Mouse (Mus musculus) frontal cortex, postnatal 36 days (tissue): ENCODE data around the gene 1810043G02Rik.
A peak's percentile ranks its signal among the peaks of the same experiment; 100 is the strongest.
"Not testable (repeated sequence)": the region's sequence is repeated elsewhere in the genome, so short reads cannot be mapped to it uniquely, and the experiment has no call there.

Experiments
- DNase-seq, 2 experiments: peaks; one replicate each; pipeline ENCODE4 v3.0.0; 2022; ENCODE audit warnings: low spot score in 2 of 2

Gene 1810043G02Rik

GRCm38 (mm10) chr10:77978351-77979350 is at the start of gene 1810043G02Rik:
Gene 1810043G02Rik (plus strand): TSS chr10:77978524.
- DNase-seq, result peak; percentile 99

DNA sequence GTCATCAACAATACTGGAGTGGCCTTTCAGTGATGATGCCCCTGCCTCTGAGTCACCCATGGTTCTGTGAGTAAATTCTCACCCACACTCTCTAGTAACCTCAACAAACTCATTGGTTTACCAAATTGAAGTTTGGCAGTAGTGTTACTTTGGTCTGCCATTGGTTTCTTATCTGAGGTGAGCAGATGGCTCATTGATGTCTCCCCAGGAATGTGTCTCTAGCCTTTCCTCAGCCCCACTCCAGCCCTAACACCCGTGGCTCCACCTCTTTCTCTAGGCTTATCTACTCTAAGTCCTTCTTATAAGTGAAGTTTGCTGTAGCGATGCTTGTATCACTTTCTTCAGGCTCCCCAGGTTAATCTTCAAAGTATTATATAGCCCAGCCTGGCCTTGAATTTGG is 38.6 kb upstream of the 1810043G02Rik start:
- no peak for DNase-seq

DNA sequence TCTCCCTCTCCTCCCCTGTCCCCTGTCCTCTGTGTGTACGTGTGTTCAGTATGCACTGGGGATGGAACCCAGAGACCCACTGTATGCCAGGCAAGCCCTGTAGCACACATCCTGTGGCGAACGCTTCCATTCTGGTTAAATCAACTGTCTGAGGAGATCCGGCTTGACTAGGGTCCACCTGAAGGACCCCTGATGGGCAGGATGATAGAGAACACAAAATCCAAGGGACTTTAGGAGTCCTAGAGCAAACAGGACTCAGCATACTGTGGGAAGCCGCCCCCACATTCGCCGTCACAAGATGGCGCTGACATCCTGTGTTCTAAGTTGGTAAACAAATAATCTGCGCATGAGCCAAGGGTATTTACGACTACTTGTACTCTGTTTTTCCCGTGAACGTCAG is 27.9 kb upstream of the 1810043G02Rik start:
- not testable (repeated sequence) for DNase-seq

- DNase-seq, result no peak
Observed at GRCm38 (mm10) chr10:77962725-77963124, 15.6 kb upstream of the 1810043G02Rik start.

DNA sequence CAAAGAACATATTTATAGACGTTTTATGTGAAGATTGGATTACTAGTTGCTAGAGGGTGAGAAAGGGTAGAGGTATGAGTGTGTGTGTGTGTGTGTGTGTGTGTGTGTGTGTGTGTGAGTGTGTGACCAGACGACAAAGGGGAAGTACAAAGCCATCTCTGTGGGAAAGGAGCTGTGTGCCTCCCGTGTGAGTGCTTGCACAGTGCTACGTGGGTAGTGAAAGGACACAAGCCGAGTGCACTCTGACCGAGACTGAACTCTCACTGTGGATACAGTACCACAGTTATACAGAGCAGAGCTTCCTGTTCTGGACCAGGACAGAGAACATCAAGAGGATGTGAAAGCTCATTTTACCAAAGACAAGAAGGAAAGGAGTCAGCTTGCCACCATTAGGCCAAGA is 14.4 kb upstream of the 1810043G02Rik start:
- DNase-seq, result no peak

DNA sequence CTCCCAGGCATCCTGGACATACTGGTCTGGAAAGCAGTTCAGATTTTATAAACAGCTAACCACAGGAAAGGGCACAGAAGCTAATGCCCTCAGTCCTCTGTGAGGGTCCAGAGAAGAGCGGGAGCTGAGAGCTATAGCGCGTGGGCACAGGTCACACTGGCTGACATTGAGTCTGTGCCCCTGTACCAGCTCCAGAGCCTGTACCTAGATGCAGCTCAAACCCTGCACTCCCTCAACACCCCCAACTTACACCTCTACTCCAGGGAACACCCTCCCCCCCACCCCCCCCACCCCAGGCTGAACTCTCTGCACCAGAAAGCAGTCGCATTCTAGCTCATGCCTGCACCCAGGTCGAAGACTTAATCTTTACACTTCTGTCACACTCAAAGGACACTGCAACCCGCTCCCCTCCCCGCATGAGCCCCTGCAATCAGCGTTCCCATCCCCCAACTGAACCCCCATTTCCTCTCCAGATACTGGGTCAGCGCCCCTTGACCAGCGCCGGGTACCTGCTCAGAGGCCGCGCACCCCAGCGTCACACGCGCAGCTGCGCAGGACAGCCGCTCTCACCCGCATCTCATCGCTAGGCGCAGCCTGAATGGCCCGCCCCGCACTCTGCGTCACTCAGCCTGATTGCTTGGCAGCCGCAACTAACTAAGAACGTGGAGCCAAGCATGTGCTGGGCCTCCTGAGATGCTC is 8.9 kb upstream of the 1810043G02Rik start:
- DNase-seq, result peak; percentile 74 to 82

- DNase-seq, result no peak
Observed at GRCm38 (mm10) chr10:77969973-77970325, 8.4 kb upstream of the 1810043G02Rik start.

DNA sequence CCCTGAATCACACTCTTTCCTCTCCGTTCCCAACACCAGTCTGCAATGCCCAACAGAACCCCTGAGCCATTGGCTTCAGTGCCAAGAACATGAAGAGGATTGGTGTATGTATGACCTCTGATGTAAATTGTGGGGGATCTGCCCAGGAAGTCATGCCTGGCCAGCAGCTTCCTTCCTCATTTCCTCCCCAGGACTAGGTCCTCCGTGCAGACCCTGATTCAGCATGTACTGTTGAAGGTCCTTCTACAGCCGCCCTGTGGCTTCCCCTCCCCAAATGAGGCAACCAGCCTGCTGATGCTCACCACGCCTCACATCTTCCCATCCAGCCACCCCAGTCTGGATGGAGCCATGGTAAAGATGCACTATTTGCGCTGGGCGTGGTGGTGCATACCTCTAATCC is 7.8 kb upstream of the 1810043G02Rik start, which contains the start of gene Trpm2:
Trpm2 (minus strand) TSS at position 83 of the 400 bp plus-strand sequence.
- no peak for DNase-seq

- no peak for DNase-seq
Observed at GRCm38 (mm10) chr10:77971191-77971590, 7.1 kb upstream of the 1810043G02Rik start.

- DNase-seq, result peak; percentile 39 to 60
Observed at GRCm38 (mm10) chr10:77971709-77972553, 6.4 kb upstream of the 1810043G02Rik start.

GRCm38 (mm10) chr10:77974323-77974722 is 4.0 kb upstream of the 1810043G02Rik start:
- DNase-seq, result no peak

- no peak for DNase-seq
Observed at GRCm38 (mm10) chr10:77974811-77975210, 3.5 kb upstream of the 1810043G02Rik start.

DNA sequence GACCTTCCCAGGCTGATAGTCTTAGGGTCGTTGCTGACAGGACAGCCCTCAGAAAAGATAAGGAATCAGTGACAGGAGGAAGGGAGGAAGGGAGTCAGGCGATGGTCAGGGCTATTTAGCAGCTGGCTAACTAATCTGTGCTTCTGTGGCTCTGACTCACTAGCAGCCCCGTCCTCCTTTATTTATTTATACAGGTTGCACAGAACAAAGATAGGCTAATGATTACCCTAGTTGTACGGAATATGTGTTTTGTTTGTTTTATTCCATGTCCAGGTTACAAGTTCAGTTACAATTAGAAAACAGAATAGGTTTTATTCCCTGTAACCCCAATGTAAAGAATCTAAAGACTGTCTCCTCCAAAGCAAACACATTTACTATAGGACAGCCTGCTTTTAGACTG is 2.7 kb upstream of the 1810043G02Rik start:
- no peak for DNase-seq

DNA sequence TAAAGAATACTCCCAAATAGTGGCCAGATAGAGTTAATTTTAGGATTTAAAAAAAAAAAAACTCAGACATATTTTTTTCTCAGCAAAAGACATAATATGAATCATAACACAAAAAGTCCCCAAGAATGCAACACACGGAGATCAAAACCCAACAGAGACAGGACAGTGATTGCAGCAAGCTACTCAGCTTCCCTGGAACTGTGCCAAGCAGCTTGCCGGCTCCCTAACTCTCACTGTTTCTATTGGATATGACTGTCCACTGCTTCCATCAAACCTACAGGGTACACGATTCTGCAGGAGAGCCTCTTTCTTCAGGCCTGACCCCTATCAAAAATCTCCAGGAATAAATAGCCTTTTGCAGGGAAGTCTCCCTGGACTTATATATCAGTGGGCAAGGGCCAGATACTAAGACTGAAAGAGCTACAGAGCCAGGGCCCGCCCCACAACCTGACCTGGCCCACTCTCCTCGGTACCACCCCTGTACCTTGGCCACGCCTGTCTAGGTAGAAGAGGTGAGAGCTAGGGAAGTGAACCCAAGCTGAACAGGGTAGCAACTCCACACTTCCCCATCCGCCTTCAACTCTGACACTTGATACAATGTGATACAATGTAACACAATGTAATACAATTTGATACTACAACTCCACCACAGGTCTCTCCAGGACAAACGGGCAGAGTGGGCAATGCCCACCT is 1.7 kb upstream of the 1810043G02Rik start:
- no peak for DNase-seq

DNA sequence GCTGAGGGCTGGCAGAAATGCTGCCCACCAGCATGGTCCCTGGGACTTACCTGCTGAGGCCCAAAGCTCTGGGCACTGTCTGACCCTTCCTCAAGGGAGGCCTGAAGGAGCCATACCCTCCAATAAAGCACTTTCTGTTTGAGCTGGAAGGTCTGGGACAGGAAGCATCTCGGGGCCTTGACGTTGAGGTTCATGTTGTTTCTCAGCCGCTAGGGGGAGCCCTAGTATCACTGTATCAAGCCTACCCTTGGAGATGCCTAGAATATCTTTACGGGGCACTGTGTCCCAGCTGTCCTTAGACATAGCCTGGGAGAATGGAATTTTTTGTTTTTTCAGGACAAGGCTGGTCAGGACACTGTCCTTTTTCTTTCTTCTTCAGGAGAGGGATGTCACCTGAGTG is 6.3 kb downstream of the 1810043G02Rik start:
- peak; percentile 71 to 76 for DNase-seq

- DNase-seq, result no peak
Observed at GRCm38 (mm10) chr10:77985775-77986174, 7.5 kb downstream of the 1810043G02Rik start.

DNA sequence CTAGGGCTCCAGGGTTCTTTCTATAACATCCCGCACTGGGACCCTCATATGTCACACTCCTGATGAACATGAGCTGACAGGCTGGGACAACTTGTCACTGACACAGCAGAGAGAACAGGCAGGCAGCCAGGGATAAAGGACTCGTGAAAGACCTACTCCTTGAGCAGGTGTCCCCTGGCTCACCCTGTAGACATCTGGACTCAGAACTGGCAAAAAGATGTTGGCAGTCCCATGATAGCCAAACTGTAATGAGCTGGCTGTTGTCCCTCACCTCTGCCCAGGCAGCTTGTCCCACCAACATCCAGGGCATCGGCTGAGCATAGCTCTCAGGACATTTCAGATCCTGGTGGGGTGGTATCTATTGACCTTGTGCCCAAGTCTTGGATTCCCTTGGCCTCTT is 17.3 kb downstream of the 1810043G02Rik start:
- DNase-seq, result no peak

- DNase-seq, result no peak
Observed at GRCm38 (mm10) chr10:78000200-78000599, 21.9 kb downstream of the 1810043G02Rik start.

DNA sequence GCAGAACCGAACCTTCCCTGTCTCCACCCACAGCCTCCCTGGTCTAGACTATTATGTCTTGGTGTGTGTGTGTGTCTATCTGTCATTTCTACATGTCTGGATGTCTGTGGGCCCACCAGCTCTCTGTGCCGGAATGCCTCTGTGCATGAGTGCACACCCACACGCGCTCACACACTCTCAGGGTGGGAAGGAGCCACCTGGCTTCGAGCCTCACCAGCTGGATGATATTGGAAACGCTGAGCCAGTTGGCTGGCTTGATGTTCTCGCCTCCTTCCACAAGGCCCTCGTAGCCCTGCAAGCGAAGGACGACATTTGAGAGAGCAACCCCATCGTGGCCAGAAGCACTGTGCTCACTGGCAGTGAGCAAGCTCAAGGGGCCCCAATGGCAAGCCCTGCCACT is 23.5 kb downstream of the 1810043G02Rik start:
- peak; percentile 87 to 96 for DNase-seq

DNA sequence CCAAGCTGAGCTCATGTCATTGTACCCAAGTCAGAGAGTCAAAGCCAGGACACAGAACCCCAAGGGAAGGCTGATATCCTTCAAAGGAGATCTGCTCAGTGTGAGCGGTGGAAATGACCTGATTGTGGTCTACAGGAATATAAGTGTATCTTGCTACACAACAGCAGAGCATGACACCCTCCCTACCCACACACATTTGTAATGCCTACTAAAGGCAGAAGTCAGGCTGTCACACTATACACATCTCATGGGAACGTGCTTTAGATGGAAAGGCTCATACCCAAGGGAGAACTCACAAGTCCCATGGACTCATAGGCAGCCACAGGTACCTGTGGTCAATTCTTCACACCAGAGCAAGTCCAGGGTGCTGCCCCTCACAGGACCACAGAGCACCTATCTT is 24.0 kb downstream of the 1810043G02Rik start:
- DNase-seq, result peak in 1 of 2 experiments; percentile 48

- peak; percentile 78 for DNase-seq
Observed at GRCm38 (mm10) chr10:78004479-78005100, 26.3 kb downstream of the 1810043G02Rik start.
